Mouse (Mus musculus) erythroblast, embryonic 14.5 days (primary cell): ENCODE results near the gene Aida.

Experiments
- GATA1 ChIP-seq: IDR thresholded peaks from 2 replicates; pipeline ENCODE4 v1.6.1; 2012; ENCODE audit warnings: low read length, inconsistent platforms, mixed read lengths
- TAL1 ChIP-seq: IDR thresholded peaks from 3 replicates; pipeline ENCODE4 v1.6.1; 2012; ENCODE audit warnings: low read length, inconsistent platforms, mixed read lengths

DNA sequence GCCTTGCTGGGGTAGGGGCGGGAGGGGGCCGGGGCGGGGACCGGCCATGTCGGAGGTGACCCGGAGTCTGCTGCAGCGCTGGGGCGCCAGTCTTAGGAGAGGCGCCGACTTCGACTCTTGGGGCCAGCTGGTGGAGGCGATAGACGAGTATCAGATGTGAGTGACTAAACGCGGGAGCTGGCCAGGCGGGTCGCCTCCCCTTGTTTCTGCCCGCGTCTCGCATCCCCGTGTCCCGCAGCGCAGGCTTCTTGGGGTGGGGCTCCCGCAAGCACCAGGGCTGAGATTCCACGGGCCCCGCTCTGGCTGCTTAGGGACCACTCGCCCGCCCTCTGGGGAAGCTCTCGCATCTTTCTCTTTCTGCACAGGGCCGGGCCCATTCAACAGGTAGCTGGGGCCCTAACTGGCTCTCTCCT, 1.1 kb downstream of the Aida start:
- no peak for TF ChIP-seq TAL1
- no peak for TF ChIP-seq GATA1
